Mouse (Mus musculus): ENCODE measurements around the gene Pitpna.

DNA sequence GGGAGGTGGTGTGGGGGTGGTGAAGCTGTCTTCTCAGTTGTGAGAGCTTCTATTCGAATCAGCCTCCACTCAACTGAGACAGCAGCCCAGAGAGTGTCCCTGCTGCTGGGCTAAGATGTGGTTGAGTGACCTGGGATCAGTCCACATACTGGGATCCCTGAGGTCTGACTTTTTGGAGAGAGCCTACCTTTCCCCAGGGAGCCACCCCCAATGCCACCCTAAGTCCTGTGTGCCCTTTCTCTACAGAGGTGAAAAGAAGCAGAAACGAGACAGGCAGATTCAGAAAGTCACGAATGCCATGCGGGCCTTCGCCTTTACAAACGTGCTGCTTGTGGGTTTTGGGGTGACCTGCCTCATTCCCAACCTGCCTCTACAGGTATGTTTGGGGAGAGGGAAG is 19.8 kb upstream of the Pitpna start:
- TF ChIP-seq EP300 (IDR thresholded peaks at IDR 0.05; ENCODE audit: low read depth) (no peak), CTCF (IDR thresholded peaks at IDR 0.05; ENCODE audit: low read depth) (no peak)

Measured in liver, postnatal 0 days (tissue).